Mouse (Mus musculus) neural tube, embryonic 15.5 days (tissue): ENCODE results near the gene Kdf1. TPM values are rescaled to one million over a fixed set of nuclear protein-coding genes. Genes with fewer than 3 reads are reported as not detected.

Source experiments
- ATAC-seq: fragments of 200-750 bp; cut with Nextera tagmentation; 2 replicates; pipeline ENCODE4 v1.8.0; 2017; ENCODE audit warnings: mild to moderate bottlenecking, moderate TSS enrichment, moderate library complexity; ENCODE audit not compliant: low FRiP score
- H3K27ac ChIP-seq: fragments of 300-500 bp; sonication (generic); replicated peaks from 2 replicates; pipeline ENCODE4 v1.5.1; 2015; ENCODE audit warnings: mild to moderate bottlenecking, inconsistent platforms
- H3K27me3 ChIP-seq: fragments of 300-500 bp; sonication (generic); replicated peaks from 2 replicates; pipeline ENCODE4 v1.6.1; 2015; ENCODE audit warnings: inconsistent platforms
- H3K36me3 ChIP-seq: fragments of 300-500 bp; sonication (generic); 2 replicates; pipeline ENCODE4 v1.6.1; 2015; ENCODE audit warnings: inconsistent platforms
- H3K4me1 ChIP-seq: fragments of 300-500 bp; sonication (generic); 2 replicates; pipeline ENCODE4 v1.6.1; 2015; ENCODE audit warnings: inconsistent platforms
- H3K4me2 ChIP-seq: fragments of 300-500 bp; sonication (generic); 2 replicates; pipeline ENCODE4 v1.6.1; 2015; ENCODE audit warnings: inconsistent platforms, mild to moderate bottlenecking, moderate library complexity
- H3K4me3 ChIP-seq: fragments of 300-500 bp; sonication (generic); replicated peaks from 2 replicates; pipeline ENCODE4 v1.5.1; 2015; ENCODE audit warnings: mild to moderate bottlenecking, inconsistent platforms
- H3K9ac ChIP-seq: fragments of 300-500 bp; sonication (generic); replicated peaks from 2 replicates; pipeline ENCODE4 v1.6.1; 2015; ENCODE audit warnings: mild to moderate bottlenecking, inconsistent platforms
- H3K9me3 ChIP-seq: fragments of 300-500 bp; sonication (generic); replicated peaks from 2 replicates; pipeline ENCODE4 v1.6.1; 2016; ENCODE audit warnings: inconsistent platforms
- WGBS: fragments of 180-500 bp; shearing (Covaris S2); methylation state at CpG from one replicate; pipeline ENCODE4 v1.1.7; 2015; ENCODE audit warnings: mixed read lengths; 5-methylcytosine and 5-hydroxymethylcytosine counted together
- polyA plus RNA-seq: library from polyadenylated mRNA; unstranded; fragments of >200 nt; fragmentation: Nextera tagmentation; extraction: Ambion mirVana; gene quantifications from 2 replicates; pipeline ENCODE4 v1.2.1, GENCODE M21; 2015

Kdf1 gene
- polyA plus RNA-seq, 1 experiment from 2014 or later, result 0.27 TPM

DNA sequence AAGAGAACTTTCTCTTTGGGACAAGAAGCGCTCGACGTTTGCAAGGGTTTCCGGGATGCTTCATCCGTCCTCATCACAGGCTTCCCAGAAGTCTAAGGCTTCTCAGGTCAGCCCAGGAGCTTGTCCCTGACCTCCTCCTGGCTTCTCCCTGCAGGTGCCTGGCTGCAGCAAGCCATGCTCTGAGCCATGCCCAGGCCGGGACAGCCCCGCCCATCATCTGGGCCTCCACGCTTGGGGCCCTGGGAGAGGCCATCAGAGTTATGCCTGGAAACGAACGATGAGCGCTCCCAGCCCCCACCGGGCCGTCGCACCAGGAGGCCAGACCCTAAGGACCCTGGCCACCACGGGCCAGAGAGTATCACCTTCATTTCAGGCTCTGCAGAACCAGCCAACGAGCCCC lies 9.0 kb downstream of the Kdf1 start:
- H3K9ac ChIP-seq, result no peak overlapping the region
- peaks cover 49% of the 10 kb centered on the region for H3K36me3 ChIP-seq
- no peak overlapping the region for H3K4me2 ChIP-seq
- H3K27ac ChIP-seq, result no peak overlapping the region
- no peaks in the 10 kb centered on the region for H3K27me3 ChIP-seq
- no peak overlapping the region for H3K4me3 ChIP-seq
- WGBS, result 78% methylated on average over 16 of the region's 16 CpGs
- H3K9me3 ChIP-seq, result no peaks in the 10 kb centered on the region
- H3K4me1 ChIP-seq, result no peaks in the 10 kb centered on the region
- no peak for ATAC-seq

DNA sequence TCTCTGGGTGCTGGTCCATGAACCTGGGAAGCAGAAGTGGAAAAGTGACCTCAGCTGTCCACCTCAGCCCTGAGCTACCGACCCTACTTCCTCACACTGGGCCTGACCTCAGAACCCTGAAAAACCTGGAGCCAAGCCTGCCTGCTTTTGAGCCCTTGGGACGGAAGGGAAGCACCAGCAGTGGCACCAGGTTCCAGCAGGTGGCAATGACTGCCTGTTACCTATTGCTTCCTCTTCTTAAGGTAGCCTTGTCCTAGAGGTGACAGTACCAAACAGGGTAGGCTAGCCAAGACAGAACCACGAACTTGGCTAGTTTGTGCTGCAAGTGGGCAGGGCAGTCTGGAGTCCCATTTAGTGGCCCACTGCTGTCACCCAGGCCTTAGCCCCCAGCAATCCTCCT lies 14.0 kb downstream of the Kdf1 start:
- Histone ChIP-seq H3K9ac (no peak overlapping the region), H3K4me3 (no peak overlapping the region), H3K27ac (no peak overlapping the region), H3K9me3 (no peaks in the 10 kb centered on the region), H3K4me1 (no peaks in the 10 kb centered on the region), H3K36me3 (peaks cover 86% of the 10 kb centered on the region), H3K27me3 (no peaks in the 10 kb centered on the region), H3K4me2 (no peak overlapping the region)
- no peak for ATAC-seq
- WGBS, result 88% methylated on average over 3 of the region's 3 CpGs

DNA sequence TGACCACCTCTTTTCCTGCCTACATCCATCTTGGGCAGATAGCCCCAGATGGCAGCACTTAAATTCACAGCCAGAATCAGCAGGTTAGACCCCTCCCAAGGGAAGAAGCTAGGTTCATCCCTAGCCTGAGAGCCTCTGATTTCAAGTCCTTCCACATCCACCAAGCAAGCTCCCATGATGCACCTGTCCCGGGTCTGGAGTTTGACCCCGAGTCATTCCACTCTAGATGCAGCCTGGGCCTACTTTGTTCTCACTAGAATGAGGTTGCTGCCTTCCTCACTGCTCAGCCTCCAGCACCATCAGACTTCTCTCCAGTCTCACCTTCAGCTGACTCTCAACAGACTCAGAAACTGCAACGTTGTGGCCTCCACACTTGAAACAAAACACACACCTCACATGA lies 17.3 kb downstream of the Kdf1 start:
- Histone ChIP-seq H3K4me3 (no peak overlapping the region), H3K27ac (no peak overlapping the region), H3K9me3 (no peaks in the 10 kb centered on the region), H3K27me3 (no peaks in the 10 kb centered on the region), H3K9ac (no peak overlapping the region), H3K4me2 (no peak overlapping the region), H3K4me1 (no peaks in the 10 kb centered on the region), H3K36me3 (peaks cover 77% of the 10 kb centered on the region)
- ATAC-seq, result no peak
- WGBS, result 87% methylated on average over 3 of the region's 3 CpGs

DNA sequence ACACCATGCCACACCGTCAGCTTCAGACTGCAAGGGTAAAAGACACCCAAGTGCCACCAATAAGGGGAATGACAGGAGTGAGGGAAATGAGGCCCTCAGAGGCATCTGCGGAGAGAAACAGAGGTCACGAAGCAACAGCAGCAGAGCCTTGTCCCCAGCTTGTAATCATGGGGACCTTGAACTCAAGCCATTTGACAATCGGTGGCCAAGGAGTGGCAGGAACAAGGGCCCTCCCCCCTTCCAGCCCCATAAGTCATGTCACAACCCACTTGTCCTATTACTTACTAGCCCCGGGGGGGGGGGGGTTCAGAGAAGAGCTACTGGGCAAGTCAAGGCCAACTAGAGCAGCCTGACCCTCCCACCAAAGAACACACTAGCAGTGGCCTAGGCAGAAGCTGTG lies 17.9 kb downstream of the Kdf1 start:
- Histone ChIP-seq H3K4me1 (no peaks in the 10 kb centered on the region), H3K36me3 (peaks cover 76% of the 10 kb centered on the region), H3K27me3 (no peaks in the 10 kb centered on the region), H3K4me3 (no peak overlapping the region), H3K9me3 (no peaks in the 10 kb centered on the region), H3K9ac (no peak overlapping the region), H3K27ac (no peak overlapping the region), H3K4me2 (no peak overlapping the region)
- no peak for ATAC-seq
- WGBS, result 92% methylated on average over 5 of the region's 5 CpGs

DNA sequence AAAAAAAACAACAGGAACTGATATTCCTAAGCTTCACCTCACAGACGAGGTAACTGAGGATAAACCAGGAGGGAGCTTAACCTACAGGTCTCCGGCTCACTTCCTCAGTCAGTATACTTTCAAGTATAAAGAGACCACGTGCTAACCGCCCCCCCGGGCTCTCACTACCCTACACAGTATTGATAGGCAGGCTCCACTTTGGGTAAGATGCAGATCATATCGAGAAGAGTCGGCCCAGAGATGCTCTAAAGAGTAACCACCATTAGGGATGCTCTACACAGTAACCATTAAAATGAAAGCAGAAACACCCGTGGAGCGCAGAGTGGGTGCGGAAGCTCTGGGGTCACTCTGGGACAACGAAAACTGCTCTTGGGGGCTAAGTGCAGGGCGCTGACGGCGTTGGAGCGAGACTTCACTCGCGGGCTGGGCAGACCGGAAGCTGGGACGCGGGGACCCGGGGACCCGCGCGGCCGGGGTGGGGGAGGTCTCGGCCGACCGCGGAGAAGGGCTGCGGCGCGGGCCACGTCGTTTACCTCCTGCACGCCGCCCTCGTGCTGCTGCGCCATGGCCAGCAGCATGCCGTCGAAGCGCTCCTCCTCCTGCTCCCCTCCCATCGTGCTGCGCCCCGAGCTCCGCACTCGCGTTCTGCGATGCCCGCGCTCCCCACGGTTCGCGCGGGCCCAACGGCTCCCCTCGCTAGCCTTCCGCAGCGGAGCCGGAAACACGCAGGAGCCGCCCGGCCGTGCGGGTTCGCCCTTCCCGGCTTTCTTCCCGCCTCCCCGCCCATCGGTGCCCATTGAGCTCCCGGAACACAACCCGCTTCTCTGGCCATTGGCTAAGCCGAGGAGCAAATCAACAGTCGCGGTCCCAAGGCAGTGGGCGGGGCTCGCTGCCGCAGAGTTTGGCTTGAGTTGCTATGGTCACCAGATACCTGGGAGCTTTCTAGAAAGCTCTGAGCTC lies 26.8 kb downstream of the Kdf1 start, which contains the start of gene Nudc:
Nudc (minus strand) TSS at position 725 of the 960 bp plus-strand sequence.
- under 1% methylated on average over 67 of the region's 77 CpGs for WGBS
- no peaks in the 10 kb centered on the region for H3K27me3 ChIP-seq
- H3K4me1 ChIP-seq, result peaks cover 24% of the 10 kb centered on the region
- peak within 1 kb of the TSS; percentile 74 for H3K9ac ChIP-seq
- H3K4me3 ChIP-seq, result peak within 1 kb of the TSS; percentile 77
- peak within 1 kb of the TSS; percentile 79 for H3K4me2 ChIP-seq
- H3K27ac ChIP-seq, result peak within 1 kb of the TSS; percentile 89
- peaks cover 20% of the 10 kb centered on the region for H3K36me3 ChIP-seq
- peak; percentile 98 for ATAC-seq
- H3K9me3 ChIP-seq, result no peaks in the 10 kb centered on the region

DNA sequence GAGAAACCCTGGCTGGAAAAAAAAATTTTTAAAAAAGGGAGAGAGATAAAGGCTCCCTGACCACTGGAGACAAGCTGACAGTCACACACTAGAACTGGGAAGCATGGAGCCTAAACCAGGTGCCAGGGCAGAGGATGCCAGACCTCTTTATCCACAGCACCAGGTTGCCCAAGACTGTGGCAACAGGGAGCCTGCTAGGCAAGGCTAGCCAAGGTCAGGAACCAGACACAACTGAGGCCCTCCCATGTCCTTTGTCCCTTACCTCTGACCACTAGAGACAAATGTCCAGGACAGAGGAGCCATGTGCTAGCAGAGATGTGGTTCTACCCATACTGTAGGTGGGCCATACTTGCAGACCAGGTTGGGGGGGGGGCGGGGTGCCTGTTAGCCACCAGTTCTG lies 33.3 kb downstream of the Kdf1 start:
- 90% methylated on average over 1 of the region's 1 CpGs for WGBS
- Histone ChIP-seq H3K9ac (no peak overlapping the region), H3K9me3 (no peaks in the 10 kb centered on the region), H3K27me3 (no peaks in the 10 kb centered on the region), H3K4me3 (no peak overlapping the region), H3K4me1 (no peaks in the 10 kb centered on the region), H3K36me3 (no peaks in the 10 kb centered on the region), H3K27ac (no peak overlapping the region), H3K4me2 (no peak overlapping the region)
- ATAC-seq, result no peak

DNA sequence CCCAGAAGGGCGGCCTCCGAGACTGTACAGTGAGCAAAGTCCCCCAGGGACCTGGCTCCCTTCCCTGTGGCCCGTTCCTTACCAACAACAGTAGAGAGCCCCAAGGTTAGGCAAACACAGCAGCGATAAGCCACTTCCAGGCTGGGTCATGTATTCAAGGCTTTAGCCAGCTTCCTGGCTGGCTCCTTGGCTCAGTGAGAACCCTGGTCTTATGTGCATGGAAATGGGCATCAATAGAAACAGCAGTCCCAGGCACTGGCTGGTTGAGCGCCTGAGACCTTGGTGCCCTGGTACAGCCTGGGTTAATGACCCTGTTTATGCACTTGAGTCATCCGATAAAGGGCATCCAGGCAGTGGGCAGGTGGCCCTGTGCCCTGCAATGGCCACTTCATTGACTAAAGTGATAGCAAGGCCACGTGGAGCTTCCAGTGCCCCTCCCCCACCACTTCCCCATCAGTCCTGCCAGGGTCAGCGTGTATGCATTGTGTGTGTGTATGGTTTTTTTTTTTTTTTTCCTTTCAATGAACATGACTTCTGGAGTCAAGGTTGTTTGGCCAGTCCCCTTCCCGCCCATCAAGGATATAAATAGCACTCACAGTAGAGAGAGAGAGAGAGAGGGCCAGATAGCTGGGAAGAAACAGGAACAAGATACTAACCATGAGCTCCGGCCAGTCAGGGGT lies 34.1 kb downstream of the Kdf1 start, which contains the start of gene Nr0b2:
Nr0b2 (plus strand) TSS at position 609 of the 680 bp plus-strand sequence.
- Histone ChIP-seq H3K4me1 (no peaks in the 10 kb centered on the region), H3K9me3 (no peaks in the 10 kb centered on the region), H3K4me2 (no peak within 1 kb of the TSS), H3K27ac (no peak within 1 kb of the TSS), H3K36me3 (no peaks in the 10 kb centered on the region), H3K27me3 (no peaks in the 10 kb centered on the region), H3K4me3 (no peak within 1 kb of the TSS), H3K9ac (no peak within 1 kb of the TSS)
- 73% methylated on average over 10 of the region's 10 CpGs for WGBS
- no peak for ATAC-seq

DNA sequence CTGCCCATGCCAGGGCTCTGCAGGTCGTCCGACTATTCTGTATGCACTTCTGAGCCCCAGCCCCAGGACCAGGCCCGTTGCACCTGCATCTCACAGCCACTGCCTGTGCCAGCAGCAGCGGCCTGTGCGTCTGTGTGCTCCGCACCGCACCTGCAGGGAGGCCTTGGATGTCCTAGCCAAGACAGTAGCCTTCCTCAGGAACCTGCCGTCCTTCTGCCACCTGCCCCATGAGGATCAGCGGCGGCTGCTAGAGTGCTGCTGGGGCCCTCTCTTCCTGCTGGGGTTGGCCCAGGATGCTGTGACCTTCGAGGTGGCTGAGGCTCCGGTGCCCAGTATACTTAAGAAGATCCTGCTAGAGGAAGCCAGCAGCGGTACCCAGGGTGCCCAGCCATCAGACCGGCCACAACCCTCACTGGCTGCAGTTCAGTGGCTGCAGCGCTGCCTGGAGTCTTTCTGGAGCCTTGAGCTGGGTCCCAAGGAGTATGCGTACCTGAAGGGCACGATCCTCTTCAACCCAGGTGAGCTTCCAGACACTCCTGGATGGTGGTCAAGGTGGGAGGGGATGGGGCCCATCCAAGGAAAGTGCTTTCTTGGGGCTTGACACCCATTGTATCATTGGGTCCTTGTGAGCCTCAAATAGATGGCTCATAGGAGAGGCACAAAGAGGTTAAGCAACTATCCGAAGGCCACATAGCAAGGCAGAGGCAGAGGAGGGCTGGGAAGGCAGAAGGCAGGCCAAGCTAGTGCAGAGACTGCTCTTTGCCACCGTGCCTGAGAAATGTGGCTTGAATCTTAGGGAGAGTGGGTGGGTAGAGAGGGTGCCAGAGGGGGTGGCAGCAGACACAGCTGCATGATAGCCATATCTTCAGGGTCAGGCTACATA lies 34.9 kb downstream of the Kdf1 start:
- Histone ChIP-seq H3K27ac (no peak overlapping the region), H3K4me2 (no peak overlapping the region), H3K27me3 (no peaks in the 10 kb centered on the region), H3K4me3 (no peak overlapping the region), H3K36me3 (no peaks in the 10 kb centered on the region), H3K9ac (no peak overlapping the region), H3K9me3 (no peaks in the 10 kb centered on the region), H3K4me1 (no peaks in the 10 kb centered on the region)
- no peak for ATAC-seq
- 81% methylated on average over 19 of the region's 19 CpGs for WGBS

DNA sequence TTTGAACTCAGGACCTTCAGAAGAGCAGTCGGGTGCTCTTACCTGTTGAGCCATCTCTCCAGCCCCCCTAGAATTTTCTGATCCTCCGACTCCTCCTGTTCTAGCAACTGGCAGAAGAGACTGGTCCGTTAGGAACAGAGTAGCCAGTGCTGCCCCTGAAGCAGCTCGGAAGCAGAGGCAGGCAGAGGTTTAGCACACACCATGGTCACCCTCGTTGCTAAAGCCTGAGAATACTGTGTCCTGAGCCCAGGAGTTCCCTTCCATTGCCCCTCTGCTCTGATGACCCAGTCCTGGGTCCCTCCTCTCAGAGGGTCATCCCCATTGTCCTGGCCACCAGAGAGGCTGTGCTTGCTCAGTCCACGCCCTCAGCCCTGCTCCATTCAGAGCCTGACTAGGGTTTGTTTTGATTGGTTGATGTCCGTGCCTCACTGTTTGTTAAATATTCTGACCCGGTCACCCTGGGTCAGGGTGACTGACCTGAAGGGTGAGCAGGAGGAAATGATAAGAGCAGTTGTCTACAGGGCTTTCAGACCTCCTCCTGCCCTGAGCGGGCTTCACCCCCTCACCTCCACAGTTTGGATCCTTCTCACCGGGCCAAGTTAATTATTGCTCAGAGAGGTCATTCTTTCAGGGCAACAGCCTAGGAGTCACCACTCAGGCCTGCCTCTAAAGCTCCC lies 38.4 kb downstream of the Kdf1 start:
- WGBS, result 28% methylated on average over 10 of the region's 10 CpGs
- H3K4me2 ChIP-seq, result no peak overlapping the region
- ATAC-seq, result no peak
- no peak overlapping the region for H3K4me3 ChIP-seq
- H3K27ac ChIP-seq, result no peak overlapping the region
- no peaks in the 10 kb centered on the region for H3K36me3 ChIP-seq
- no peaks in the 10 kb centered on the region for H3K9me3 ChIP-seq
- no peaks in the 10 kb centered on the region for H3K27me3 ChIP-seq
- no peak overlapping the region for H3K9ac ChIP-seq
- no peaks in the 10 kb centered on the region for H3K4me1 ChIP-seq

DNA sequence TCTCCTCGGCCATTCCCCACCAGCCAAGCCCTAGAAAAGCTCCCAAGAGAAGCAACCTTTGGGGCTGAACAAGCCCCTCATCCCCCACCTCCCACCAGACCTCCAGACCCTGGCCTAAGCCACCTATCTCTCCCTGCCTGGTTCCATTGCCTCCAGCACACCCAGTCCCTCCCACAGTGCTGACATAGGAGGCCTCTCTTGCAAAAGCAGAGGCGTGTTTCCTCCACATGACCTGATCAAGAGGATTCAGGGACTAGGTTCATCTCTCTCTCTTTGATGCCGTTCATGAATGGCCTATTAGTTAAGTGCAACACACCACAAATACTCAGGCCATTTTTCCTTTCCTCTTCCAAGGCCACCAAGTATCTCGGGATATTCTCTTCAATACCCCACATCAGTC lies 41.1 kb downstream of the Kdf1 start:
- no peak overlapping the region for H3K27ac ChIP-seq

DNA sequence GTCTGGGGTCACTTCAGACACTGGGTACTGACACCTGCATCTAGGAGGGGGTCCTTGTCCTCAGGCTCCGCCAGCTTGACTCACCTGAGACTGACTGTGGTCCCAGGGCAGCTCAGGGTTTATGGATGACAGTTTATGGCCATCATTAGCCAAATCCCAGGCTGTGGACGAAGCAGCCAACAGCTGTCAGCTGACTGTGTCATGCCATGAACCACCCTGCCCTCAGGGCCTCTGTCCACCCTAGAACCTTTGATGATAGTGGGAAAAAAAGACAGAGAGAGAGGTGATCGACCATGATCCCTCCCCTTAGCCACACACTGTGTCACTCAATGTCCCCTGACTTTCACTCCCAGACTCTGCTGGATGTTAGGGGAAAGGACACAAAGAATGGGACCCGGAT lies 42.9 kb downstream of the Kdf1 start:
- H3K36me3 ChIP-seq, result no peaks in the 10 kb centered on the region
- no peaks in the 10 kb centered on the region for H3K27me3 ChIP-seq
- no peak overlapping the region for H3K9ac ChIP-seq
- no peak overlapping the region for H3K4me3 ChIP-seq
- no peaks in the 10 kb centered on the region for H3K9me3 ChIP-seq
- H3K27ac ChIP-seq, result no peak overlapping the region
- no peak for ATAC-seq
- WGBS, result 54% methylated on average over 4 of the region's 4 CpGs
- H3K4me1 ChIP-seq, result no peaks in the 10 kb centered on the region
- H3K4me2 ChIP-seq, result no peak overlapping the region

More for the DNA sequence above, 41.1 kb downstream of the Kdf1 start:
- Histone ChIP-seq H3K36me3 (no peaks in the 10 kb centered on the region), H3K9ac (no peak overlapping the region), H3K27me3 (no peaks in the 10 kb centered on the region), H3K9me3 (no peaks in the 10 kb centered on the region), H3K4me2 (no peak overlapping the region), H3K4me3 (no peak overlapping the region), H3K4me1 (no peaks in the 10 kb centered on the region)
- WGBS, result 87% methylated on average over 4 of the region's 4 CpGs
- ATAC-seq, result no peak
